Mouse (Mus musculus) retina, postnatal 7 days (tissue): ENCODE measurements at regions not wholly inside any gene's neighbourhood (a gene's known extent, or its start where the extent isn't known, plus 50 kb on each side); places are given as distances from the start of the nearest gene placed in this dataset.
A peak's percentile ranks its signal among the peaks of the same experiment; 100 is the strongest.
"Not testable (repeated sequence)": the region's sequence is repeated elsewhere in the genome, so short reads cannot be mapped to it uniquely, and the experiment has no call there.

Experiments used
- DNase-seq: peaks from one replicate; pipeline ENCODE4 v3.0.0-alpha.2; 2012; ENCODE audit warnings: low read depth, low spot score

DNA sequence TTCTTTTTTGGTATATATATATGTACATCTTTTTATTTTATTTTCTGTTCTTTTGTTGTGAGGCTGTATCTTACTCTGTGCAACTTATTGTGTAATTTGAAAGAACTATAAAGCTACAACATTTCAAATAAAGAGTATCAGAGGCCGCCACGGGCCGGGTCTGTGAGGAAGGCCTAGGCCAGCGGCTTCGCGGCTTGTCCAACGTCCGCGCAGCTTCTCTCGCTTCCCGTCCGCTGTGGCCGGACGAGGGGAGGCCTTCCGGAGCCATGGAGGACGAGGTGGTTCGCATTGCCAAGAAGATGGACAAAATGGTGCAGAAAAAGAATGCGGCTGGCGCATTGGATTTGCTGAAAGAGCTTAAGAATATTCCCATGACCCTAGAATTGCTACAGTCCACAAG, 167.4 kb downstream of the Kif21a start:
- DNase-seq: not testable (repeated sequence)

DNA sequence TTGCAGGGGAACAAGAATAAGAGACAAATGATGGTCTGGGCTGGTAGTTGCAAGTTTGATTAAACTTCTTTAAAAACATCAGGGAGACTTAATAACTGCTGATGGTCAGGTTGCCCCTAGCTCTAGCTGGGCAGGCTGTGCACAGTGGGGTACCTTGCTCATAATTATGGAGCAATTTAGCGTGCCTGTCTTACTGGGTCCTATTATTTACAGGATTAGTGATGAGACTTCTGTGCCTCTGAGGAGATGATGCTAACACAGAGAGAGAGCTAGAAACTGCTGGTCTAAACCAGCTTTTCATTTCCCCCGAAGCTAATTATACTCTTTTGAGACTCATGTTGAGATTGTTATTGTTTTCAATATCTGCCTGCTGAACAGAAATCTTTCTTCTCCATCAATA, 180.3 kb downstream of the Kif21a start:
- no peak for DNase-seq

DNA sequence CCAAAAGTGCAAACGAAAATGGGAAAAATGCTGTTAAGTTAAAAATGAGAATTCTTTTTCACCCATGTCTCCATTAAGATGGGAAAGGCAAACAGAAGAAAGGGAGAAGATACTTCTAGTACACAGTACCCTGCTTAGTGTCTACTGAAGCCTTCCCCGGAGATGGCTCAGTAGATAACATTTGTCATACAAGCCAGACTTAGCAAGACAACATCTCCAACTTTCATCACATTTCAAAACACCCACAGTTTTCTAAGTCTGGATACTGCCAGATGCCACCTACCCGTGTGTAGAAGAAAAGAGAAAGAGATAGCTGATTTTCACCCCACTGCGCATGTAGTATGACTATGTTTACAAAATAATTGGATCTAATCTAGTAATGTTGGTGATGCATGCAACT, 174.5 kb upstream of the Cpne8 start:
- DNase-seq: not testable (repeated sequence)

DNA sequence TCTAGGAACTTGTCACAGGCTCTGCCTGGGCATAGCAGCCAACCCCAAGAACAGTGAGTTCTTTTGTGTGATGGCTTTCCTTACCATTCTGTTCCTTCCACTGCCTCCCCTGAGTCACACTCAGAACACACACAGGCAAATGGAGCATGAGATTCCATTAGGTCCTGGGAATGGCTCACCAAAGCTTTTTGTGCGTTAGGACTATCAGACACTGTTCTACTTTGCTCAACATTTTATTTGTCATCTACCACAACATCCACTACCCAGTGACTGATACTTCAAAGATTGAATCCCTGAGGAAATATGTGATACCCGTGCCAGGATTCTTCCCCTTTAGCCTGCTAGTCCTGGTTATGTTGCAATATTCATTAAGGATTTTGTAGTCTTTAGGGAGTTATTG, 172.8 kb upstream of the Cpne8 start:
- DNase-seq: no peak

DNA sequence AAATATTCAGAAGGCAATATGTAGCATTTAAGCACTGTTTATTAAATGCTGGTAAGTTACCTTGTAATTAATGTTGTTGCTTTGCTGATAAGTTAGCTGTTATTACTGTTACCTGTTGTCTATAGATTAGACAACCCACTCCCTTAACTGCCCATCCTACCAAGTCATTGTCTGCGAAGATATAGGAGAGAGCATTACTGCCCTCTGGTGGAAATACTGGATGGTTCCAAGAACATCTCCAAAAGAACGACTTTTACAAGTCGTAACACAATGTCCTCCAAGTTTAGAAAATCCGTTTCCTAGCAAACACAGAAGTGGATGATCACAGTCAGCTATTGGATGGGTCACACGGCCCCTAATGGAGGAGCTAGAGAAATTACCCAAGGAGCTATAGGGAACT, 162.2 kb upstream of the Cpne8 start:
- DNase-seq: peak; percentile 19

DNA sequence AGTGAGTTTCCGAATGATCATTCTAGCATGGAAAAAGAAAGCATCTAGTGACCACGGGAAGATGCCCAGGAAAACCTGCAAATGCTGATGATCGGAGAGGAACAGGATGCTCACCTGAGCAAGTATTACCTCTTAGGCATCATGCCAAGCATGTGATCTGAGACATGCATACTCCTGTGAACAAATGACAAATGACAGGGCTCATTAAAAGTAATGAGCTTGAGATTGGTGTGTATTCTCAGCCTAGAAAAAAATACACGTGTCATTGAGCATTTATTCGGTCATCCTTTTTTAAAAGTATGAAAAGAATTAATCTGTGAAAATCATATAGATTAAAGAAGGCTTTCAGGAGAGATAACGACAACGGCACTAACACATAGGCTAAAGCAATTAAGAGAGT, 156.4 kb upstream of the Cpne8 start:
- DNase-seq: no peak

DNA sequence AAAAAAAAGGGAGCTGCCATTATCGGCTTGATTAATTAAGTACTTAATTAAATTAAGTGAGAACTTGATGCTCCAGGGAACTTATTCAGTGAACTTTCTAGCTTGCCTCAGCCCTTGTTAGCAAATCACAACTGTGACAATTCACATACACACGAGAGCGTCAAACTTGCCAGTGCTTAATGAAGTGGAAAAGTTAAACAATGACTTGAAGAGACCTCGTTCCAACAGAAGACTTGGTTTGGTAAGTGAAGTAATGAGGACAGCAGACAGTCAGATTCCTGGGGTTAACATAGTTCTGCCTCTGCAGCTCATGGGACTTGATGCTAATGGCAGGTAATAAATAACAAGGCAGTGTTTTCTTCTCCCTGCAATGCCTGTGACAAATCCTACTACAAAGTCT, 148.6 kb upstream of the Cpne8 start:
- DNase-seq: no peak

DNA sequence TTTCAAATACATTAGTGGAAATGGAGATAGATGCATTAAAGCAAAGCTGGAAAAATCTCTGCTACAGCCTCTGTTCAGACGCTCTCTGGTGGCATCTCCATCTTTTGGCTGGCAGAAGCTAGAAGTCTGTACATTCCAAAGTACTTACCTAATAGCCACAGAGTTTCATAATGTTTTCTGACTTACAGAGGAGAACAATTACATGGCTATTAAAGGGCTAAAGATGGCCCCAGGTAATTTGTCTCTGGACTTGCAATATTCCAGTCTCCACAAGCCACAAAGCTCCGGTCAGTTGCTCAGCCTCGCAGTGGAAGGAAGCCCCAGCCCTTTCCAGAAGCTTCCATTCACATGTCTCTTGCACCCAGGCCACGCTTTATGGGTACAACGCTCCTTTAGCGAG, 143.1 kb upstream of the Cpne8 start:
- DNase-seq: no peak

DNA sequence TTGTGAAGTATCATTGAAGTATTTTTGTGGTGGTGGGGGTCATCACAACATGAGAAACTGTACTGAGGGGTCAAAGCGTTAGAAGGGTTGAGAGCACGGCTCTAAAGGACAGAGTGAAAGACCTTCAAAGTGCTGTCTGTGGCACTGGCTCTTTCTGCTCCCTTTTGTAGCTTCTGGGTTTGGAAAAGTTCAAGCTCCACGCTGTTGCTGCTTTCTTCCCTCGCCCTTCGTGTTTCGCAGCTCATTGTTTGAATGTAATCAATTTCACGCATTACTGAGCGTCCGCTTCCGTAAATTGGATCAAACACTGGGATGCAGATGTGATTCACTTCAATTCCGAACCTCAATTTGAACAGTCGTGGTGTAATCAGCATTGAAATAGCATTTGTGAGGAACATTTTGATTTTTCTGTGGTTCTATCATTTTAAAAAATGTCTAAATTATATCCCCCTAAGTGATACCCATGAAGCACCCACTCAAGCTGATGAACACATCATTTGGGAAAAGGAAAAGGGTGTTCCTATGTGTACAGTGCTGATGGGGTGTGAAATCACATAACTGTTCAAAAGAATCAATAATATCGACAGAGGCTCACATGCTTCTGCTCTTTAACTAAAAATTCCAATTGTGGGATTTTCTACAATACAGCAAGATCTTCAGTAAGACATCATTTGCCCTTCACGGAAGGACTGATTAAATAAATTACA, 140.9 kb upstream of the Cpne8 start:
- DNase-seq: no peak

DNA sequence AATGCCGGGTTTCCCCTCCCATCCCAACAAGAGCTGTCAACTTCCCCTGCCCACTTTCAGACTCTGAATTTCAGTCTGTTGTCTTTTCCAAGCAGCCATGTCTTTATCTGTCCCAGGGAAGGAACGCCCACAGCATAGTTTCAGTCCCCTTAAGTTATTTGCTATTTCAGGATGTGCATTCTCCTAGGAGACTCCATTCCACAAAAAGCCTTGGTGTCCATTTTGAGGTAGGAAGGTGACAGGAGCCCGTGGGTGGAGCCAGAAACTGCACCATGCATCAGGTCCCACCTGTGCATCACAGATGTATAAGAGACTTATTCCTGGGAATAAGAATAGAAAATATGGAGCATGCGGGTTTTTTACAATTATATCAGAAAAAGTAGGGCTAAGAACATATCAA, 138.9 kb upstream of the Cpne8 start:
- no peak for DNase-seq

DNA sequence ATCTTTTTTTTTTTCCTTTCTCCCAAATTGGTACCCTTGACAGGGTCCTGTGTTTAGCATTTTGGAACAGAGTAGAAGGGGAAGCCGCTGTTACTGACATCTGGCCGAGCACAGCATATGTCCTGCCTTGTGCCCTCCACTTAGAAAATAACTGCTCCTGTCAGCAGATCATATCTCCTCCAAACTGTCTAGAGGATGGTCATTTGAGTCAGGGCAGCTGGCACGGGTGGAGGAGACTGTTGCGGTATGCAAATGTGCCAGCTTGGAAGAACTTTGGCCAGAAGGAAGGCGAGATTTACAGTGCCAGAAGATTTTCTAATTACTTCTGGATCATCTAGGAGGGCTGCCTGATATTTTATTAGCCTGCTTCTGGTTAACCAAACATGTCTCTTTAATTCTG, 134.7 kb upstream of the Cpne8 start:
- DNase-seq: no peak

DNA sequence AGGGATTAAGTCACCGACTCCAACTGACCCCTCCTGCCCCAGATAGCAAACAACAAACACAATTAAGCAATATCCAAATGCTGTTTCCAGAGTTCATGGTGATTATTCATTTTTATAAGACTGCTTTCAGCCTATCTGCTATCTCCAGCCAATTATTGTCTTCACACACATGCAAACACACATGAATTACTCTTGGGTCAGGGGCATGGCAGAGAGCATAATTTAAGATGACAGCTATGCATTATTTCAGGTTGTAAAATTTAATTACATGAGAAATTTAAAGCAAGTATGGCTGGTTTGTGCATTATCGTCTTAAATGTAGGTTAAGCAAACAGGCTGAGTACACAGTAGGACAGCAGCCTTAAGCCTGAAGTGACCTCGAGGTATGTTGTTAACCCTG, 131.1 kb upstream of the Cpne8 start:
- DNase-seq: no peak

DNA sequence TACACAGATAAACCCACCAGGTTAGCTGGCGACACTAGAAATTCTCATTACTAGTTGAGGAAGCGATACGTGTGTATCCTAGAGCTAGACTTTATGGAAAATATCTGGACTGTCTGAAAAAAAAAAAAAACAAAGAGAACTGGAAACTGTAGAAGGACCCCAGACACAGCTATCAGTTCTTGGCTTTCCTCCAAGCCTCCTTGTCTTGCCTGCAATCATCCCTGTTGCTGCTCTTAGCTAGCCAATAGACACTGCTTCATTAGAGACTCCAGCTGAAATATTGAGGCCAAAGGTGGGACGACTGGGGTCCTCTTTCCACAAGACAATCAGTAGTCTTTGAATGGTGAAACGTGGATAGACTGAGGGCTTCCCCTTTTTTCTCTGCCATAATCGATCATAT, 129.0 kb upstream of the Cpne8 start:
- DNase-seq: no peak

DNA sequence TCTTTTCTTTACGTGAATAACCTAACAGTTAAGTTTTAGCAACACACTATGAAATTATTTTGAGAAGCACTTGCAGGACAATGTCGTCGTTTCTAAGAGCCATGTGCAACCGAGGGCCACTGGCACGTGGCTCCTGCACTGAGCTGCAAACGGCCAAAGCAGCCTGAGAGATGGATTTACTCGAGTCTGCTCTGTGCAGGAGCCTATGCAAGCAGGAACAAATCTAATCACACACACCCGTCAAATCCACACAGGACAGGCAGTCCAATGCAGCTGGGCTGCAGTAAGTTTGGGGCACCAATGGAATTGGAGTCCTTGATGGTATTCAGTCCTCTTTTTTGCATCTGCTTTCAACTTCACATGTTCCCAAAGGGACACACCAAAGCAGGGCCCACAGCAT, 118.8 kb upstream of the Cpne8 start:
- no peak for DNase-seq

DNA sequence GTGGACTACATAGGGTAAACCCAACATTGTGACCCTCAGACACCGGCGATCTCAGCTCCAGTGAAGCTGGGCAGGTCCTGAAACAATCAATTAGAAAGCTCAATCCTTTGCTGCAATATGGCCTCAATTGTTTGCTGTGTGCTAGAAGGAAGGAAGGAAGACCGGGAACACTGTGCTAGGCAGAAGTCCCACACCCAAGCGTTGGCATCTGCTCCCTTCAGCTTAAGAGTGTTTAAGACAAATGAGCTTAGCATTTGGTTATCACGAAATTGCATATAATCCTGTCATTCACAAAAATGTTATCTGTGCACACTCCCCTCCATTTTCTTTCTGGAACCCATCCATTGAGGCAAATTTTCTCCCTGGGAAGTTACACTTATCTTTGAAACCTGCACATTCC, 110.7 kb upstream of the Cpne8 start:
- DNase-seq: no peak

DNA sequence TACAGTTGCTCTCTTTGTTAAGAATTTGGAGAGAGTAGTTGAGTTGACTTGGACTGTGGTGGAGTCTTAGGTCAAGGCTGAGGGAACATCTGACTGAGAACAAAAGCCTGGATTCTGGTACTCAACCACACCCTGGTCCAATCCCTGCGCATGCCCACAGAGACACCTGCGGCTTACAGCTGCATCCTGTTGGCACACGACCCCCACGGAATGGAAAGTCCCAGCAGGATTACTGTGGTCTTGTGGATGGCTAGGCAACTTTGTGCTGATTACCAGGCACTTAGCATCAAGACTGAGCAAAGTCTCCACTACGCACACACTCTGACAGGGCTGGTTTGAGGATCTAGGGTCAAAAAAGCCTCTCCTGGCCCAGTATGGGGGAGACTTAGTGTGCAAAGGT, 105.5 kb upstream of the Cpne8 start:
- no peak for DNase-seq

DNA sequence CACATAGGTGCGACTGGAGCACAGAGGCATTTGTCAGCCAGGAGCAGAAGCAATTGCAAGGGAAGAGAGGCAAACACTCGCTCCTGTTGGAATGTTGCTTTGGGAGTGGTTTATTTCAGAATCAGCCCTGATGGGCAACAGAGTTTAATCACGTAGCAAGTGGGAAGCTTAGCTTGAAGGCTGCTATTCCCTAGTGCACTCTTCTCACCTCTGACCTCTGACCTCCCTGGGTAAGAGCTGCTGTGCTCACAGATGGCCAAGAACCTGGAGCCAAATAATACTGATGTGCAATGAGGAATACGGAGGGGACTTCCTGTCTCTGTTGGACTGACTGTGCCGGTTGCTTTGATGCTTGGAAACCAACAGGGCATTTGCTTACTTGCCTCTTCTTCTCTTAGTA, 88.3 kb upstream of the Cpne8 start:
- no peak for DNase-seq

DNA sequence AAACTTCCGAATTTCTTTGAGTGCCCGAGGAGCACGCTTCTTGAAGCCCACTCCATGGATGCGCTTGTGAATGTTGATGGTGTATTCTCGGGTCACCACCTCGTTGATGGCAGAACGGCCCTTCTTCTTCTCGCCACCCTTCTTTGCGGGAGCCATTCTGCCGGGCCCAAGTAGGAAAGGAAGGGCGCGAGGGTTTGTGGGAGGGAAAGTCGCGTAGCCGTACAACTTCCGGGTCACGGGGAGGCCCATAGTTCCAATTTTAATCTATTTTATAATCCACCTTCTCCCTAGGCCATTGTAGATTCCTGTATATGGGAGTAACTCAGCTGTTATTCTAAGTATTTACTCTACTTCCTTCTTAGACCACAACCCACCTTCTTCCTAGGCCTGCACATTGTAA, 85.3 kb upstream of the Cpne8 start:
- DNase-seq: not testable (repeated sequence)

DNA sequence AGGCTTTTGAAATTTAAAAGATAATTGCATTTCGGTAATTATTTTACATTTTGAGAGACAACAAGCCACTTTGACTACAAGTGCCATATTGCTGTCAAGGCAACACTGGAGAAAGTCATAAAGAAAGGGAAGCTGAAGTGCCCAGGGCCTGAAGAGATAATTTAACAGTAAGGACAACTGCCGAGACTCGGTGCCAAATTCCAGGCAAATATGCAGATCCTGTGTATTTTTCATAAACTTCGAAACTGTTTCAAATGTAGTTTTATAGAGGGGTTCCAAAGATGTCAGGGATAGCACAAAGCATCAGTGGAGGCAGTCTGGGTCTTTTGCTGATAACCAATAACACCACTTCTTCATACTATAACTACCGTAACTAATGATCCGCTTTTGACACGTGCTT, 54.7 kb upstream of the Cpne8 start:
- no peak for DNase-seq
